Mouse (Mus musculus) gastrocnemius, postnatal 36 days (tissue): Measurements from ENCODE around the gene Ssx2ip. TPM values are rescaled to one million over a fixed set of nuclear protein-coding genes. Genes with fewer than 3 reads are reported as not detected.

ENCODE experiments used
- DNase-seq, 2 experiments: peaks; one replicate each; pipeline ENCODE4 v3.0.0; 2022
- intact Hi-C: fragments of 180-260 bp; cut with DNase I; formaldehyde crosslinking; loops from one replicate; pipeline ENCODE4 v1.15.1; 2025
- microRNA-seq, 2 experiments: library from miRNA; unstranded; fragments of <30 nt; microRNA quantifications; one replicate each; pipeline ENCODE4 v1.2.0; 2021
- total RNA-seq, 2 experiments: library from RNA; stranded (reverse); gene quantifications; 2 replicates each; pipeline ENCODE4 v1.2.3; 2021

Ssx2ip gene
- total RNA-seq, 2 experiments from 2014 or later = 25.9 to 33.6 TPM

GRCm38 (mm10) chr3:146482044-146482443, 77.6 kb downstream of the Ssx2ip start:
- intact Hi-C loops = no loop called here

GRCm38 (mm10) chr3:146486464-146486863, 82.0 kb downstream of the Ssx2ip start:
- intact Hi-C loops = no loop called here
- no peak for DNase-seq

More at GRCm38 (mm10) chr3:146482044-146482443, 77.6 kb downstream of the Ssx2ip start:
- no peak for DNase-seq

Small RNA genes within 50 kb of the gene (microRNA-seq; reads per million reads assigned to microRNA genes)
- gene Gm22901 = 0 reads per million in 2 experiments

Other genes with a start within 250 kb of the Ssx2ip start
- under 1 TPM in 1 of 2 experiments, not detected in 1; 0.17 TPM for gene Lpar3, start 183.7 kb upstream of the Ssx2ip start, total RNA-seq
- 1 to 10 TPM; 4.0 to 5.7 TPM for gene Ctbs, start 45.2 kb downstream of the Ssx2ip start, total RNA-seq
- 1 to 10 TPM; 3.4 to 4.9 TPM for gene Spata1, start 95.1 kb downstream of the Ssx2ip start, total RNA-seq
- gene Gng5, start 95.2 kb downstream of the Ssx2ip start, total RNA-seq = 100 to 1,000 TPM; 372 to 423 TPM
- 10 to 100 TPM in 1 of 2 experiments, 1 to 10 TPM in 1; 8.4 to 11.8 TPM for gene Rpf1, start 116.8 kb downstream of the Ssx2ip start, total RNA-seq
- gene Uox, start 165.8 kb downstream of the Ssx2ip start, total RNA-seq = under 1 TPM in 1 of 2 experiments, not detected in 1; 0.46 TPM
- gene Dnase2b, start 211.0 kb downstream of the Ssx2ip start, total RNA-seq = not detected
- gene 4930503B20Rik, start 246.7 kb downstream of the Ssx2ip start, total RNA-seq = not detected